Mouse (Mus musculus): Measurements from ENCODE around the gene Pld2.
"Not testable (repeated sequence)": the region's sequence is repeated elsewhere in the genome, so short reads cannot be mapped to it uniquely, and the experiment has no call there.

Gene Pld2

GRCm38 (mm10) chr11:70526211-70526610 is 13.7 kb upstream of the Pld2 start:
- DNase-seq: no peak

GRCm38 (mm10) chr11:70528610-70529009 is 11.3 kb upstream of the Pld2 start:
- no peak for DNase-seq

- not testable (repeated sequence) for DNase-seq
Measured at GRCm38 (mm10) chr11:70531065-70531464, 8.8 kb upstream of the Pld2 start.

GRCm38 (mm10) chr11:70532839-70533238 is 7.0 kb upstream of the Pld2 start, which contains the start of gene Gm40193:
Gm40193 (minus strand) TSS chr11:70532939.
- DNase-seq: no peak

GRCm38 (mm10) chr11:70539423-70539822 is 441 bp upstream of the Pld2 start:
- DNase-seq: no peak

GRCm38 (mm10) chr11:70540928-70541327 is 1.1 kb downstream of the Pld2 start:
- no peak for DNase-seq

- DNase-seq: no peak
Measured at GRCm38 (mm10) chr11:70541415-70541814, 1.6 kb downstream of the Pld2 start.

GRCm38 (mm10) chr11:70544496-70544895 is 4.6 kb downstream of the Pld2 start:
- DNase-seq: no peak

- DNase-seq: no peak
Measured at GRCm38 (mm10) chr11:70551526-70551925, 11.7 kb downstream of the Pld2 start.

GRCm38 (mm10) chr11:70553940-70554339 is 14.1 kb downstream of the Pld2 start:
- DNase-seq: no peak

GRCm38 (mm10) chr11:70557545-70557944 is 17.7 kb downstream of the Pld2 start:
- no peak for DNase-seq

GRCm38 (mm10) chr11:70561937-70562286 is 22.0 kb downstream of the Pld2 start:
- DNase-seq: no peak

- DNase-seq: peak; percentile 89
Measured at GRCm38 (mm10) chr11:70562287-70562994, 22.6 kb downstream of the Pld2 start, which contains the start of gene Mink1. Mink1 (plus strand) TSS chr11:70562881.

- no peak for DNase-seq
Measured at GRCm38 (mm10) chr11:70562995-70563469, 23.2 kb downstream of the Pld2 start.

GRCm38 (mm10) chr11:70563470-70564275 is 23.8 kb downstream of the Pld2 start:
- no peak for DNase-seq

- no peak for DNase-seq
Measured at GRCm38 (mm10) chr11:70564276-70564873, 24.5 kb downstream of the Pld2 start.

- DNase-seq: no peak
Measured at GRCm38 (mm10) chr11:70566586-70566985, 26.7 kb downstream of the Pld2 start.

GRCm38 (mm10) chr11:70570614-70571013 is 30.8 kb downstream of the Pld2 start:
- DNase-seq: not testable (repeated sequence)

- DNase-seq: no peak
Measured at GRCm38 (mm10) chr11:70571641-70572040, 31.8 kb downstream of the Pld2 start.

- no peak for DNase-seq
Measured at GRCm38 (mm10) chr11:70572348-70572902, 32.6 kb downstream of the Pld2 start.

GRCm38 (mm10) chr11:70573872-70574271 is 34.0 kb downstream of the Pld2 start:
- no peak for DNase-seq

GRCm38 (mm10) chr11:70577201-70577600 is 37.3 kb downstream of the Pld2 start:
- DNase-seq: no peak

- no peak for DNase-seq
Measured at GRCm38 (mm10) chr11:70578962-70579361, 39.1 kb downstream of the Pld2 start.

Measured in cerebellum, adult 11 months (tissue).